Mouse (Mus musculus): ENCODE measurements around the gene Kmt2e. TPM values are rescaled to one million over a fixed set of nuclear protein-coding genes. Genes with fewer than 3 reads are reported as not detected.

The Kmt2e gene
- polyA plus RNA-seq, 1 experiment: 13.8 TPM

- no peaks in the 10 kb centered on the region for H3K27me3 ChIP-seq (ENCODE audit: control insufficient read depth, insufficient read depth, low read length)
- H3K4me1 ChIP-seq (ENCODE audit: control insufficient read depth, insufficient read depth, low read length): no peaks in the 10 kb centered on the region
- H3K27ac ChIP-seq (ENCODE audit: control insufficient read depth, insufficient read depth, low read depth, low read length): no peak overlapping the region
- TF ChIP-seq POLR2A (IDR thresholded peaks at IDR 0.05; ENCODE audit: control insufficient read depth, low read depth, low read length) (no peak), CTCF (IDR thresholded peaks at IDR 0.05; ENCODE audit: control insufficient read depth, insufficient read depth, insufficient replicate concordance, low read depth, low read length) (no peak)
- H3K4me3 ChIP-seq (ENCODE audit: control insufficient read depth, low read depth, low read length): no peak overlapping the region
- H3K36me3 ChIP-seq (ENCODE audit: control insufficient read depth, insufficient read depth, low read length): no peaks in the 10 kb centered on the region
These were observed 78.3 kb downstream of the Kmt2e start for GRCm38 (mm10) chr5:23512556-23512955.

GRCm38 (mm10) chr5:23513468-23513867, 79.2 kb downstream of the Kmt2e start:
- no peak for TF ChIP-seq POLR2A (IDR thresholded peaks at IDR 0.05; ENCODE audit: control insufficient read depth, low read depth, low read length)
- TF ChIP-seq CTCF (IDR thresholded peaks at IDR 0.05; ENCODE audit: control insufficient read depth, insufficient read depth, insufficient replicate concordance, low read depth, low read length): no peak
- H3K36me3 ChIP-seq (ENCODE audit: control insufficient read depth, insufficient read depth, low read length): no peaks in the 10 kb centered on the region
- H3K4me3 ChIP-seq (ENCODE audit: control insufficient read depth, low read depth, low read length): no peak overlapping the region
- no peaks in the 10 kb centered on the region for H3K4me1 ChIP-seq (ENCODE audit: control insufficient read depth, insufficient read depth, low read length)
- no peaks in the 10 kb centered on the region for H3K27me3 ChIP-seq (ENCODE audit: control insufficient read depth, insufficient read depth, low read length)
- H3K27ac ChIP-seq (ENCODE audit: control insufficient read depth, insufficient read depth, low read depth, low read length): no peak overlapping the region

DNA sequence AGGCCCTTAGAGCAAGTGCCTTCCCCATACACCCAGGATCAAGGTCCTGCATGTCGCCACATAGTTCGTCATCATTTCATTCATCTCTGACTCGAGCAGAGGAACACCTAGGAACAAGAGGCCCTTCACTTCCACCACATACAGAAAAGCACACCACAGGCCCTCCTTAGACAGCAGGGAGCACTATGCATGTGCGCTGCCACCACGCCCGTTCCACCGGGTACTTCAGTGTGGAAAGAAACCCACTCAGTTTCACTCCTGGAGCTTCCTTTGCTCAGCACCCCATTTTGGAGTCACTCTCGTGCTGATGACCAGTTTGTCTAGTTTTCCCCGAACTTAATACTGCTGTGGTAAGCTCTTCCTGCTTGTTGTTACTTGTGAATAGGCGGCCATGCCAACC, 80.8 kb downstream of the Kmt2e start:
- no peak for TF ChIP-seq CTCF (IDR thresholded peaks at IDR 0.05; ENCODE audit: control insufficient read depth, insufficient read depth, insufficient replicate concordance, low read depth, low read length)
- TF ChIP-seq POLR2A (IDR thresholded peaks at IDR 0.05; ENCODE audit: control insufficient read depth, low read depth, low read length): no peak
- Histone ChIP-seq H3K27me3 (ENCODE audit: control insufficient read depth, insufficient read depth, low read length) (no peaks in the 10 kb centered on the region), H3K36me3 (ENCODE audit: control insufficient read depth, insufficient read depth, low read length) (no peaks in the 10 kb centered on the region)

GRCm38 (mm10) chr5:23516962-23517361, 82.7 kb downstream of the Kmt2e start:
- H3K4me3 ChIP-seq (ENCODE audit: control insufficient read depth, low read depth, low read length): no peak overlapping the region
- TF ChIP-seq CTCF (IDR thresholded peaks at IDR 0.05; ENCODE audit: control insufficient read depth, insufficient read depth, insufficient replicate concordance, low read depth, low read length): no peak
- no peak for TF ChIP-seq POLR2A (IDR thresholded peaks at IDR 0.05; ENCODE audit: control insufficient read depth, low read depth, low read length)
- H3K36me3 ChIP-seq (ENCODE audit: control insufficient read depth, insufficient read depth, low read length): no peaks in the 10 kb centered on the region

More for the DNA sequence above, 80.8 kb downstream of the Kmt2e start:
- no peak overlapping the region for H3K4me3 ChIP-seq (ENCODE audit: control insufficient read depth, low read depth, low read length)
- H3K4me1 ChIP-seq (ENCODE audit: control insufficient read depth, insufficient read depth, low read length): no peaks in the 10 kb centered on the region
- no peak overlapping the region for H3K27ac ChIP-seq (ENCODE audit: control insufficient read depth, insufficient read depth, low read depth, low read length)

DNA sequence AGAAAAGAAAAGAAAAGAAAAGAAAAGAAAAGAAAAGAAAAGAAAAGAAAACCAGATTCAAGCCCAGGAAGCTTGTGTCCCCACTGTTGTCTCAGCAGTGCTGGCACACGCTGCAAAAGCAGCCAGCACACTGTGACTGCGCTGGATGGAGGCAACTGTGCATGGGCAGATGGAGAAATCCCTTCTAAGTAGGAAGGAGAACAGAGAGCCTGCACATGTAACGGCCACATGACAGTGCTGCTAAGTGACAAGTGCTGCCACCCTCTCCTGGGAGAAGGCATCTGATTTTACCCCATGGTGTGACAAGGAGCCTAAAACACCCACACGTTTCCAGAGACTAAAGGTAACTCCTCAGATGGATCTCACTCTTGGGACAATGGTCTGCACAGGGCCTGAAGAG, 83.6 kb downstream of the Kmt2e start:
- Histone ChIP-seq H3K27ac (ENCODE audit: control insufficient read depth, insufficient read depth, low read depth, low read length) (no peak overlapping the region), H3K36me3 (ENCODE audit: control insufficient read depth, insufficient read depth, low read length) (no peaks in the 10 kb centered on the region; the same call in 1 of the 2 replicates), H3K27me3 (ENCODE audit: control insufficient read depth, insufficient read depth, low read length) (no peaks in the 10 kb centered on the region), H3K4me1 (ENCODE audit: control insufficient read depth, insufficient read depth, low read length) (no peaks in the 10 kb centered on the region), H3K4me3 (ENCODE audit: control insufficient read depth, low read depth, low read length) (no peak overlapping the region)
- TF ChIP-seq CTCF (IDR thresholded peaks at IDR 0.05; ENCODE audit: control insufficient read depth, insufficient read depth, insufficient replicate concordance, low read depth, low read length) (no peak), POLR2A (IDR thresholded peaks at IDR 0.05; ENCODE audit: control insufficient read depth, low read depth, low read length) (no peak)

More at GRCm38 (mm10) chr5:23516962-23517361, 82.7 kb downstream of the Kmt2e start:
- no peaks in the 10 kb centered on the region for H3K4me1 ChIP-seq (ENCODE audit: control insufficient read depth, insufficient read depth, low read length)
- H3K27me3 ChIP-seq (ENCODE audit: control insufficient read depth, insufficient read depth, low read length): no peaks in the 10 kb centered on the region
- H3K27ac ChIP-seq (ENCODE audit: control insufficient read depth, insufficient read depth, low read depth, low read length): no peak overlapping the region

DNA sequence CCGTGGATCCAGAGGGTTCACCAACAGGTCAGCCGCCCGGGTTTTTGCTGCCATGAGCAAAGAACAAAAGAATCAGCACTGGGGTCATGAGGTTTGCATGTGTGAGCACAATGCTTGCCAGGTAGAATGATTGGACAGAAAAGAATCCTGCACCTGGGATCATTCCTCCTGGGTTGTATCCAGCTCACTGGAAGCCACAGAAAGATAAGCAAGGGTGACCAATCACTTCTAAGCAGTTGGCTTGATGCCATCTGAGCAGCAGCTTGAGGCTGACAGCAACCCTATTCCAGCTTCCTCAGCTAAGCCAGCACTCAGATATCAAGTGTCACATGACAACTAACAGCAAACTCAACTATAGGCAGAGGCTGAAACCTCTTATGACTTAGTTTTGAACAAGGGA, 84.4 kb downstream of the Kmt2e start:
- no peaks in the 10 kb centered on the region; the same call in 1 of the 2 replicates for H3K36me3 ChIP-seq (ENCODE audit: control insufficient read depth, insufficient read depth, low read length)
- no peak for TF ChIP-seq CTCF (IDR thresholded peaks at IDR 0.05; ENCODE audit: control insufficient read depth, insufficient read depth, insufficient replicate concordance, low read depth, low read length)
- no peak for TF ChIP-seq POLR2A (IDR thresholded peaks at IDR 0.05; ENCODE audit: control insufficient read depth, low read depth, low read length)
- H3K27me3 ChIP-seq (ENCODE audit: control insufficient read depth, insufficient read depth, low read length): no peaks in the 10 kb centered on the region
- H3K27ac ChIP-seq (ENCODE audit: control insufficient read depth, insufficient read depth, low read depth, low read length): no peak overlapping the region
- no peak overlapping the region for H3K4me3 ChIP-seq (ENCODE audit: control insufficient read depth, low read depth, low read length)
- H3K4me1 ChIP-seq (ENCODE audit: control insufficient read depth, insufficient read depth, low read length): no peaks in the 10 kb centered on the region

- no peaks in the 10 kb centered on the region; the same call in none of the 2 replicates for H3K36me3 ChIP-seq (ENCODE audit: control insufficient read depth, insufficient read depth, low read length)
- no peak overlapping the region for H3K27ac ChIP-seq (ENCODE audit: control insufficient read depth, insufficient read depth, low read depth, low read length)
- H3K4me1 ChIP-seq (ENCODE audit: control insufficient read depth, insufficient read depth, low read length): no peaks in the 10 kb centered on the region
- TF ChIP-seq POLR2A (IDR thresholded peaks at IDR 0.05; ENCODE audit: control insufficient read depth, low read depth, low read length) (no peak), CTCF (IDR thresholded peaks at IDR 0.05; ENCODE audit: control insufficient read depth, insufficient read depth, insufficient replicate concordance, low read depth, low read length) (no peak)
- no peaks in the 10 kb centered on the region for H3K27me3 ChIP-seq (ENCODE audit: control insufficient read depth, insufficient read depth, low read length)
- H3K4me3 ChIP-seq (ENCODE audit: control insufficient read depth, low read depth, low read length): no peak overlapping the region
These were observed 85.4 kb downstream of the Kmt2e start for GRCm38 (mm10) chr5:23519679-23520078.

DNA sequence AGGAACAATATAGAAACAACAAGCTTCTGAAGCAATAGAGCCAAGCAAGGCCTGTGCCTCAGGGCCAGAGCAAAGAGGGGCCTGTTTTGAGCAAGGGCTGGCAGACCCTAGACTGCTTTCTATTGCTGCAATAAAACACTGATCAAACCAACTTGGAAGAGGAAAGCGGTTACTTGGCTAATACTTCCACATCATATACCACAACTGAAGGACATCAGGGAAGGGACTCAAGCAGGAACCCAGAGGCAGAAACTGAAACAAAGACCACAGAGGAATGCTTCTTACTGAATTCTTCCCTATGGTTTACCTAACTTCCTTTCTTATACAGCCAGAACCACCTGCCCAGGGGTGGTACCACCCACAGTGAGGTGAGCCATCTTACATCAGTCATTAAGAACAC, 87.4 kb downstream of the Kmt2e start:
- no peaks in the 10 kb centered on the region for H3K4me1 ChIP-seq (ENCODE audit: control insufficient read depth, insufficient read depth, low read length)
- H3K36me3 ChIP-seq (ENCODE audit: control insufficient read depth, insufficient read depth, low read length): no peaks in the 10 kb centered on the region; the same call in none of the 2 replicates
- no peak overlapping the region for H3K4me3 ChIP-seq (ENCODE audit: control insufficient read depth, low read depth, low read length)
- TF ChIP-seq CTCF (IDR thresholded peaks at IDR 0.05; ENCODE audit: control insufficient read depth, insufficient read depth, insufficient replicate concordance, low read depth, low read length): no peak
- no peak for TF ChIP-seq POLR2A (IDR thresholded peaks at IDR 0.05; ENCODE audit: control insufficient read depth, low read depth, low read length)
- H3K27ac ChIP-seq (ENCODE audit: control insufficient read depth, insufficient read depth, low read depth, low read length): no peak overlapping the region
- no peaks in the 10 kb centered on the region for H3K27me3 ChIP-seq (ENCODE audit: control insufficient read depth, insufficient read depth, low read length)
